Mouse (Mus musculus) liver, postnatal 0 days (tissue): ENCODE results near the gene Serping1.

Source experiments
- CTCF ChIP-seq: sonication (generic); IDR thresholded peaks from 2 replicates; pipeline ENCODE4 v1.5.1; 2016; ENCODE audit warnings: antibody characterized with exemption, low read depth
- EP300 ChIP-seq: IDR thresholded peaks from 2 replicates; pipeline ENCODE4 v1.6.1; 2016; ENCODE audit warnings: antibody characterized with exemption, low read depth, mild to moderate bottlenecking

DNA sequence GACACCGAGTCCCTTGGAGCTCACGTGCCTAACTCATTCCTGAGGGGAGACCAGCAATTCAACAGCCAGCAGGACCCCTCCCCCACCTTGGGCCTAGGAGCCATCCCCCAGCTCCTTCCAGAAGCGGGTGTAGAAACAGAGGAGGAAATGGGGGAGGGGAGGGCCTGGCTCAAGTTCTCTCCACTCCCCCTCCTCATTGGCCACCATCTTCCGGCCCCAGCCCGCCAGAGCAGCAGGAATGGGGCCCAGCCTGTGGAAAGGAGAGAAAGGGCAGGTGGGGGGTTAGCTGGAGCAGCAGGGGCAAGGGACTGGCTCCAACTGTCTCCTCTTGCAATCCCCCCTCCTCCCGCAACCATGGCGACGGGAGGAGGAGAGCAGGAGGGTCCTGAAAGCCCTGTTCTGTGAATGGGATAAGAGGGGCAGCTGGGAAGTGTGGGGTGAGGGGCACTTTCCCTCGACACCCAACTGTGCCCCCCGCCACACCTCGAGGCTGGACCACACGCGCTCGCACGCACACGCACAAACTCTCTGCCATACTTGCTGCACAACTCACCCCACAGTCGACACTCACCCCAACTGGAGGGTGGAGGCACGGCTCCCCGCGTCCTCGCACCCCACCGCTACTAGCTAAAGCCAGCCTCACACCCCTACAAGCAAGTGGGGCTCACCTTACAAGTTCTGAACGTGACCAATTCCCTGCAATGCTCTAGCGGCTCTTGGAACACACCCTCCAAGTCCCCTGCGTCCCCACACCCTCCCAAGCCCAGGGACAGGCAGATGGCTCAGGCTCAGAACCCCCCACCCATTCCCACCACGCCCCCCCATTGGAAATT lies 32.6 kb downstream of the Serping1 start:
- TF ChIP-seq EP300: no peak
- no peak for TF ChIP-seq CTCF
